Mouse (Mus musculus) cerebellum, adult 2 months (tissue): ENCODE data around the gene Olfr823.

Source experiments
- CTCF ChIP-seq: fragments of 200-500 bp; IDR thresholded peaks from 2 replicates; pipeline ENCODE4 v1.5.1; 2011; ENCODE audit warnings: low read depth, mild to moderate bottlenecking, control low read depth, low read length, moderate library complexity, borderline replicate concordance; ENCODE audit not compliant: insufficient read depth
- POLR2A ChIP-seq: fragments of 200-500 bp; IDR thresholded peaks from 2 replicates; pipeline ENCODE4 v1.6.1; 2011; ENCODE audit warnings: low read length, control low read depth, borderline replicate concordance; ENCODE audit not compliant: insufficient read depth

DNA sequence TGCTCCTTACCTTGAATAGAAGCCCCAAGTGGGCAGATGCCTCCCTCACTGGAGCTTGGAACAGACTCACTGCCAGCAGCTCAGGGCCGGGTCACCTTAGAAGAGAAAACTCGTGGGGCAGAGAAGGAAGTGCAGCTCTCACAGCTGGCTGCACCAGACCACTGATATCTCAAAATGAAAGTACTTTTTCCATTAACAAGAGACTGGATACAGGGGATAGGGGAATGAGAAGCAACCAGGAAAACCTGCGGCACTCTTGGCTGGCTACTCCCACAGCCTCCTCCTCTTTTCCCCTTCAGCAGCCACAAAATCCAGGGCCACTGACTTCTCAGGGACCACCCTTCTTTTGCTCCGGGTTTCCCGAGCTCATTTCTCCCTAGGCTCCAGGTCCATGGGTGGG lies 28.9 kb upstream of the Olfr823 start:
- TF ChIP-seq CTCF, result no peak
- TF ChIP-seq POLR2A, result no peak
